Comparison of ENCODE assay signal across 8 mouse cellular contexts in genomic region chr2:60171786-60172530, GRCm38 (mm10). TPM values are rescaled to one million over a fixed set of nuclear protein-coding genes. Genes with fewer than 3 reads are reported as not detected.
DNase-seq lines count a peak whose midpoint lies in the region; ATAC-seq lines count a peak whose summit lies in the region.

No protein-coding gene starts in this region.

- no peak overlapping the region for H3K4me2 ChIP-seq in hindbrain, embryonic 16.5 days (ENCODE audit: low read length)

- H3K36me3 ChIP-seq in hindbrain, embryonic 16.5 days (ENCODE audit: control insufficient read depth, insufficient read depth, low read length), result no peaks in the 10 kb centered on the region
- no peaks in the 10 kb centered on the region for H3K36me3 ChIP-seq in hindbrain, embryonic 10.5 days
- peaks cover 3% of the 10 kb centered on the region for H3K36me3 ChIP-seq in megakaryocyte, embryonic 14.5 days (replicated peaks; ENCODE audit: low read length)

- DNase-seq in hindbrain, embryonic 10.5 days (ENCODE audit: low spot score), result no peak
- peak; percentile 41 for DNase-seq in CD4-positive helper T cell, adult 2 months (ENCODE audit: low read depth, low spot score)
- peak; percentile 9 for DNase-seq in cerebellum, adult 11 months
- DNase-seq in kidney, adult 8-10 months, result peak; percentile 62 to 84
- no peak for DNase-seq in MN1 (ENCODE audit: low spot score)
- DNase-seq in urinary bladder, postnatal 4 days (ENCODE audit: low spot score in 2 of 2), result no peak

- H3K27ac ChIP-seq in hindbrain, embryonic 16.5 days (ENCODE audit: low read depth, low read length), result no peak overlapping the region
- no peak overlapping the region for H3K27ac ChIP-seq in hindbrain, embryonic 10.5 days

- ATAC-seq in hindbrain, embryonic 16.5 days, result peak; percentile 61; the same call in 1 of the 2 replicates

- WGBS in hindbrain, embryonic 16.5 days, result 62% methylated on average over 7 of the region's 7 CpGs
- WGBS in hindbrain, embryonic 10.5 days, result 85% methylated on average over 7 of the region's 7 CpGs

- H3K4me3 ChIP-seq in hindbrain, embryonic 16.5 days (ENCODE audit: low read length), result no peak overlapping the region
- H3K4me3 ChIP-seq in hindbrain, embryonic 10.5 days, result no peak overlapping the region
- H3K4me3 ChIP-seq in megakaryocyte, embryonic 14.5 days (replicated peaks), result peak overlapping the region; percentile 69

- no peak overlapping the region for H3K9ac ChIP-seq in hindbrain, embryonic 16.5 days (ENCODE audit: low read depth, low read length)

- no peaks in the 10 kb centered on the region for H3K4me1 ChIP-seq in hindbrain, embryonic 16.5 days (ENCODE audit: control insufficient read depth, insufficient read depth, low read depth, low read length)
- peaks cover 9% of the 10 kb centered on the region for H3K4me1 ChIP-seq in hindbrain, embryonic 10.5 days (replicated peaks)
- peaks cover 20% of the 10 kb centered on the region for H3K4me1 ChIP-seq in megakaryocyte, embryonic 14.5 days

- H3K9me3 ChIP-seq in hindbrain, embryonic 16.5 days (ENCODE audit: control insufficient read depth, low read length), result no peaks in the 10 kb centered on the region
- H3K9me3 ChIP-seq in hindbrain, embryonic 10.5 days, result no peaks in the 10 kb centered on the region
- peaks cover 14% of the 10 kb centered on the region for H3K9me3 ChIP-seq in megakaryocyte, embryonic 14.5 days

- H3K27me3 ChIP-seq in hindbrain, embryonic 16.5 days (replicated peaks; ENCODE audit: control insufficient read depth, insufficient read depth, low read length), result no peaks in the 10 kb centered on the region
- no peaks in the 10 kb centered on the region for H3K27me3 ChIP-seq in hindbrain, embryonic 10.5 days (ENCODE audit: insufficient read depth, poor library complexity, severe bottlenecking)
- no peaks in the 10 kb centered on the region for H3K27me3 ChIP-seq in megakaryocyte, embryonic 14.5 days (replicated peaks)

RNA-seq across cellular contexts. Expression of gene Baz2b, which starts 37.7 kb away (rescaled TPM):
- polyA plus RNA-seq in hindbrain, embryonic 16.5 days (2015; fragmentation: Nextera tagmentation; extraction: Ambion mirVana), result 72.2 and 72.8 TPM in 2 replicates
- polyA plus RNA-seq in hindbrain, embryonic 10.5 days (2016; fragmentation: Nextera tagmentation; extraction: Ambion mirVana), result 63.4 and 70.5 TPM in 2 replicates
- polyA plus RNA-seq in megakaryocyte, embryonic 14.5 days (2012; ENCODE audit: insufficient read depth, low replicate concordance), result 17.1 TPM in 1 of 2 replicates, not detected in the other

RNA-seq across cellular contexts. Expression of gene March7, which starts 37.7 kb away (rescaled TPM):
- polyA plus RNA-seq in hindbrain, embryonic 16.5 days (2015; fragmentation: Nextera tagmentation; extraction: Ambion mirVana), result 84.4 TPM in 2 replicates
- polyA plus RNA-seq in hindbrain, embryonic 10.5 days (2016; fragmentation: Nextera tagmentation; extraction: Ambion mirVana), result 56.9 and 67.3 TPM in 2 replicates
- polyA plus RNA-seq in megakaryocyte, embryonic 14.5 days (2012; ENCODE audit: insufficient read depth, low replicate concordance), result 0.88 and 1.2 TPM in 2 replicates

Comparison
In these comparisons a context has a peak if more than half of its experiments do, and no peak if none do; other contexts are left out.
1. DNase-seq: peak in CD4-positive helper T cell, adult 2 months (single experiment), cerebellum, adult 11 months (single experiment) and kidney, adult 8-10 months (2 of 2); none in hindbrain, embryonic 10.5 days (single experiment), MN1 (single experiment) and urinary bladder, postnatal 4 days (0 of 2).
2. RNA of gene March7, which starts 37.7 kb away (polyA plus RNA-seq): 84.4 TPM in hindbrain, embryonic 16.5 days and 56.9 to 67.3 TPM in hindbrain, embryonic 10.5 days; 0.88 to 1.2 TPM in megakaryocyte, embryonic 14.5 days; every median in the first group is over 10 times any median in the second.